Mouse (Mus musculus) urinary bladder, adult 18-20 months (tissue): Measurements from ENCODE around the gene Tbc1d8b.

Experiments used
- DNase-seq, 2 experiments: peaks; one replicate each; pipeline ENCODE4 v3.0.0; 2022; ENCODE audit warnings: low spot score in 2 of 2, mixed read lengths in 2 of 2

Tbc1d8b gene

GRCm38 (mm10) chrX:139779401-139779800 is 94.6 kb downstream of the Tbc1d8b start:
- no peak for DNase-seq

GRCm38 (mm10) chrX:139780988-139781387 is 96.2 kb downstream of the Tbc1d8b start:
- DNase-seq: no peak

GRCm38 (mm10) chrX:139781563-139781962 is 96.8 kb downstream of the Tbc1d8b start:
- DNase-seq: no peak

GRCm38 (mm10) chrX:139782278-139783044 is 97.7 kb downstream of the Tbc1d8b start, which contains the start of gene Ripply1:
TSS of gene Ripply1 (minus strand) at chrX:139782353.
- no peak for DNase-seq

- no peak for DNase-seq
Measured at GRCm38 (mm10) chrX:139783045-139783422, 98.2 kb downstream of the Tbc1d8b start.

- DNase-seq: no peak
Measured at GRCm38 (mm10) chrX:139785764-139786163, 101.0 kb downstream of the Tbc1d8b start.

- no peak for DNase-seq
Measured at GRCm38 (mm10) chrX:139794072-139794845, 109.5 kb downstream of the Tbc1d8b start.

GRCm38 (mm10) chrX:139796037-139796436 is 111.2 kb downstream of the Tbc1d8b start:
- no peak for DNase-seq

GRCm38 (mm10) chrX:139797875-139798274 is 113.1 kb downstream of the Tbc1d8b start:
- DNase-seq: no peak

GRCm38 (mm10) chrX:139799953-139800352 is 115.2 kb downstream of the Tbc1d8b start:
- no peak for DNase-seq

GRCm38 (mm10) chrX:139800406-139800878 is 115.6 kb downstream of the Tbc1d8b start, which contains the start of gene Cldn2:
TSS of gene Cldn2 (plus strand) at chrX:139800828.
- no peak for DNase-seq
